Mouse (Mus musculus) kidney, embryonic 16.5 days (tissue): Measurements from ENCODE around the gene Cyp2ab1. TPM values are rescaled to one million over a fixed set of nuclear protein-coding genes. Genes with fewer than 3 reads are reported as not detected.
"Not testable (repeated sequence)": the region's sequence is repeated elsewhere in the genome, so short reads cannot be mapped to it uniquely, and the experiment has no call there.

ENCODE experiments used
- ATAC-seq: fragments of 200-750 bp; cut with Nextera tagmentation; 2 replicates; pipeline ENCODE4 v1.8.0; 2017; ENCODE audit warnings: moderate TSS enrichment; ENCODE audit not compliant: low FRiP score, low TSS enrichment
- H3K27ac ChIP-seq: fragments of 300-500 bp; sonication (generic); 2 replicates; pipeline ENCODE4 v1.5.1; 2014; ENCODE audit warnings: low read length
- H3K27me3 ChIP-seq: fragments of 300-500 bp; sonication (generic); 2 replicates; pipeline ENCODE4 v1.6.1; 2014; ENCODE audit warnings: low read length, control low read depth, mixed read lengths; ENCODE audit not compliant: insufficient read depth
- H3K36me3 ChIP-seq: fragments of 300-500 bp; sonication (generic); 2 replicates; pipeline ENCODE4 v1.6.1; 2014; ENCODE audit warnings: low read length, control low read depth, mixed read lengths; ENCODE audit not compliant: insufficient read depth
- H3K4me1 ChIP-seq: fragments of 300-500 bp; sonication (generic); 2 replicates; pipeline ENCODE4 v1.6.1; 2014; ENCODE audit warnings: low read length, control low read depth, mixed read lengths; ENCODE audit not compliant: insufficient read depth
- H3K4me2 ChIP-seq: fragments of 300-500 bp; sonication (generic); replicated peaks from 2 replicates; pipeline ENCODE4 v1.6.1; 2014; ENCODE audit warnings: low read depth, low read length
- H3K4me3 ChIP-seq: fragments of 300-500 bp; sonication (generic); 2 replicates; pipeline ENCODE4 v1.5.1; 2014; ENCODE audit warnings: mild to moderate bottlenecking, low read length
- H3K9ac ChIP-seq: fragments of 300-500 bp; sonication (generic); replicated peaks from 2 replicates; pipeline ENCODE4 v1.6.1; 2014; ENCODE audit warnings: low read length
- H3K9me3 ChIP-seq: fragments of 300-500 bp; sonication (generic); 2 replicates; pipeline ENCODE4 v1.6.1; 2016; ENCODE audit warnings: low read length, control low read depth
- WGBS: fragments of 180-500 bp; shearing (Covaris S2); extraction: QIAGEN DNeasy Blood & Tissue Kit; methylation state at CpG from one replicate; pipeline ENCODE4 v1.1.7; 2014; 5-methylcytosine and 5-hydroxymethylcytosine counted together
- polyA plus RNA-seq: library from polyadenylated mRNA; unstranded; fragments of >200 nt; fragmentation: Nextera tagmentation; extraction: Ambion mirVana; gene quantifications from 2 replicates; pipeline ENCODE4 v1.2.1, GENCODE M21; 2015

The Cyp2ab1 gene
- not detected in 2 replicates for polyA plus RNA-seq

DNA sequence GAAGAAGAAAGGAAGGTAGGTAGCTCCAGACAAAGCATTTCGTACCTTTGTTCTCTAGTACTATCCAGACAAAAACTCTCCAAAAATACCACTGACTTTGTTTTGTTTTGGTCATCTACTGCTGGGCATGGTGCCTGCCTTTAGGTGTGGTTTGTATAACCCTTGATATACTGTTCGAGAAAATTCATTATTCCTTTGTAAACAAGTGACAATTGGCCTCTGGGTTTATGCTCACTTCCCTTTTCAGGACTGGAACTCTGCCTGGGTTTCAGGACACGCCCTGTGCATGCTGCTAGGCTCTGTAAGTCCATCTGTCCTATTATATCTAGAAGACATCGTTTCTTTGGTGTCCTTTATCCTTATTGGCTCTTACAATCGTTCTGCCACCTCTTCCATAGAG, at the start of gene Cyp2ab1:
Cyp2ab1 (minus strand) TSS at position 119 of the 400 bp plus-strand sequence.
- no peak within 1 kb of the TSS for H3K4me2 ChIP-seq
- no peak for ATAC-seq
- no peak within 1 kb of the TSS for H3K9ac ChIP-seq
- no peaks in the 10 kb centered on the region for H3K4me1 ChIP-seq
- peaks cover 7% of the 10 kb centered on the region; the same call in 1 of the 2 replicates for H3K36me3 ChIP-seq
- no peak within 1 kb of the TSS for H3K27ac ChIP-seq
- H3K4me3 ChIP-seq = no peak within 1 kb of the TSS
- H3K9me3 ChIP-seq = no peaks in the 10 kb centered on the region
- WGBS = 76% methylated on average over 5 of the region's 5 CpGs
- no peaks in the 10 kb centered on the region for H3K27me3 ChIP-seq

DNA sequence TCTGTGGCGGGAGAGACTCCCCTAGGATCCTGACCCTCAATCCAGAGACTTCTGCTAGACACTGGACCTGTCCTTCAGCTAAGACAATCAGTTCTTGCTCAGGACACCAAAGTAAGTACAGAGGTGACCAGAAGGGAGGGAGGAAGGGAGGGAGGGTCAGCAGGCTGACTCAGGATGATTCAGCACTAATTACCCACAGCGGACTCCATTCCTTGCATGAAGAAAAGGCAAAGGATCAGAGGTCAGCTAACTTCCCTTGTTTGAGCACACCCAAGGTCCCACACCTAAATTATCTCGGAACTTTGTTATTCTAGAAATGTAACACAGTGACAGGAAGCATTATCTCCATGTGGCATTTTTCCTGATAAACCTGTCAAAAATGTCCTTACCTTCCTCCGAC, 46.5 kb upstream of the Cyp2ab1 start:
- peaks cover 30% of the 10 kb centered on the region; the same call in 1 of the 2 replicates for H3K36me3 ChIP-seq
- H3K4me1 ChIP-seq = peaks cover 8% of the 10 kb centered on the region
- 55% methylated on average over 4 of the region's 4 CpGs for WGBS
- H3K4me3 ChIP-seq = no peak overlapping the region
- H3K27ac ChIP-seq = no peak overlapping the region
- H3K9me3 ChIP-seq = no peaks in the 10 kb centered on the region
- H3K9ac ChIP-seq = no peak overlapping the region
- no peak for ATAC-seq
- no peak overlapping the region for H3K4me2 ChIP-seq
- H3K27me3 ChIP-seq = no peaks in the 10 kb centered on the region

DNA sequence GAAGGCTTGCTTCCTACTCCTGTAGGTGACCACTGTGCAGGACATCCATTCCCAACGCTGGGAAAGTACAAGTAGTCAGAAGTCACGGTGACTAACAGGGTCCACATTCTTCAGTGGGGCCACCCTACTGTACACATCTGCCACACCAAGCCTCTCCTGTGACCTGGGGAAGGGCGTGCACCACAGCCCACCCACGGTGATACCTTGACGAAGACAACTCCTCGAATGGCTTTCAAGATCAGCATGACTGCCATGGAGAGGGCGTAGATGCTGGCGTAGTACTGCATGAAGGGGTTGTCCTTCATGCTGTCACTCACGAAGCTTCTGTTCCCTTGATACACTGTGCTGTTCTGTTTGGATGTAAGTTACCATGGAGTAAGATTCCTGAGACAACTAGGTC, 43.0 kb upstream of the Cyp2ab1 start:
- Histone ChIP-seq H3K4me1 (no peaks in the 10 kb centered on the region), H3K4me3 (no peak overlapping the region), H3K27me3 (no peaks in the 10 kb centered on the region), H3K9me3 (no peaks in the 10 kb centered on the region), H3K4me2 (no peak overlapping the region), H3K36me3 (peaks cover 44% of the 10 kb centered on the region), H3K9ac (no peak overlapping the region), H3K27ac (no peak overlapping the region)
- WGBS = 91% methylated on average over 9 of the region's 9 CpGs
- no peak for ATAC-seq

DNA sequence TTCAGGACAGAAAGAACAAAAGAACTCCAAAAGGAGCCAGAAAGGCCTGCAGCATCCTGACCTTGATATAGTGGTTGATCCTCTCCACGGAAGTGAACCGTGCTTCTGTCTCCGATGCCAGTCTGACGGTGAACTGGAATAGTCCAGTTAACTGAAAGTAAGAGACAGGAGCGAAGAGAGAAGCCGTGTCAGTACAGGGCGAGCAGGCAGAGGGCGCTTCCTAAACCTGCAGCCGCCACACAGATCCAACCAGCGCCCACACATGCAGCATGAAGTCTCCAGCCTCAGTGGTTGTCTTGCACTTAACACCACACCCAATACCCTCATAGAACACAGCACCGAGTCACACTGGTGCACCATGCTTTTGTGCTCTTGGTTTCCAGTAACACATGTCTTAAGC, 36.9 kb upstream of the Cyp2ab1 start:
- Histone ChIP-seq H3K4me1 (no peaks in the 10 kb centered on the region), H3K4me3 (no peak overlapping the region), H3K4me2 (no peak overlapping the region), H3K9me3 (no peaks in the 10 kb centered on the region), H3K27ac (no peak overlapping the region), H3K27me3 (no peaks in the 10 kb centered on the region), H3K9ac (no peak overlapping the region), H3K36me3 (peaks cover 50% of the 10 kb centered on the region)
- no peak for ATAC-seq
- WGBS = 93% methylated on average over 11 of the region's 11 CpGs

DNA sequence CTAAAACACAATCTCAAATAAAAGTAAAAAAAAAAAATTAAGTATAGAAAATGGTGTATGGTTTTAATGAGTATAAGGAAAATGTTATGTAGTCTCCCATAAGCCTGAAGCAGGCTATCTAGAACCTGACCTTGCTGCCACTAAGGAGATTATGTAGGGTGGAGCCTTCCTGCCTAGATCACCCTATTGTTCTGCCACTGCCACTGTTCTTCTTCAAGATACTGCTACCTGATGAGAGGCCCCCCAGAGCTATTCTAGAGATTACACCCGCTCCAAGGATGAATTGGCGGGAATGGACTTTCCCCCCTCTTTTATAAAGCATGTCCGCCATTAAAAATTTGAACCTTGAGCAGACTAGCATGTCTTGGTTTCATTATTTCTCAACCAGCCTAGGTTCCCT, 36.3 kb upstream of the Cyp2ab1 start:
- H3K9ac ChIP-seq, H3K27me3 ChIP-seq, H3K9me3 ChIP-seq, H3K4me1 ChIP-seq, H3K4me3 ChIP-seq, ATAC-seq, H3K4me2 ChIP-seq, H3K27ac ChIP-seq: not testable (repeated sequence)
- peaks cover 50% of the 10 kb centered on the region for H3K36me3 ChIP-seq
- 94% methylated on average over 3 of the region's 3 CpGs for WGBS

DNA sequence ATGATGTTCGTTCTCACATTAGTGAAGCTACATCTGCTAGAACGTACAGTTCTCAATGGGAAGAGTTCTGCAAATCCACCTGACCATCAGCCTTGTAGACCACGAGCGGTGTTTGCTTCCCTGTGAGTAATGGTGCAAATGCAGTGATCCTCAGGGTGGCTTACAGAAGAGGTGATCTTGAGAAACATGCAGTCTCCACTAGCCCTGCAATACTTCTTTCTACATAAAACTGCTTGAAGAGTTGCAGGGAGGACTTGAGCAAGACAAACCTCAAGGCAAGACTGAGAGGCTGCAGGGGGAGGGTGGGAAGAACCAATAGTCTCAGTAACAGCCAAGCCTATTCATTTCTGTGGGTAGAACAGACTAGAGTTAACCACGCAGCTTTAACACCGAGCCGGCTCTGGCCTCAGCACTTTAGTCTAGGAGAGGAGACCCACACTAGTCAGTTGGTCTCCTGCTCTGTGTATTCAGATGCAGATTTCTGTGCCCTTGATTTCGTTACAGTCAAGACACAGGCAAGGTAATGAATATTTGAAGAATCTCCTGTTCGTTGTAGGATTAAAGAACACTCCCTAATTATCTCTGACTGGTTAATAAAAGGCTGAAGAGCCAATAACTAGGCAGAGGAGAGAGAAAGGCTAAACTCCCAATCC, 34.6 kb upstream of the Cyp2ab1 start:
- H3K27me3 ChIP-seq = no peaks in the 10 kb centered on the region
- H3K4me1 ChIP-seq = no peaks in the 10 kb centered on the region
- no peak overlapping the region for H3K4me3 ChIP-seq
- no peak overlapping the region for H3K9ac ChIP-seq
- no peak overlapping the region for H3K27ac ChIP-seq
- peaks cover 42% of the 10 kb centered on the region for H3K36me3 ChIP-seq
- no peak for ATAC-seq
- 84% methylated on average over 9 of the region's 9 CpGs for WGBS
- no peak overlapping the region for H3K4me2 ChIP-seq
- no peaks in the 10 kb centered on the region for H3K9me3 ChIP-seq

GRCm38 (mm10) chr16:20357837-20358236, 32.6 kb upstream of the Cyp2ab1 start:
- Histone ChIP-seq H3K27me3 (no peaks in the 10 kb centered on the region), H3K4me2 (no peak overlapping the region), H3K27ac (no peak overlapping the region), H3K36me3 (peaks cover 25% of the 10 kb centered on the region), H3K4me1 (no peaks in the 10 kb centered on the region), H3K9me3 (no peaks in the 10 kb centered on the region), H3K4me3 (no peak overlapping the region), H3K9ac (no peak overlapping the region)
- ATAC-seq = no peak
- WGBS = 90% methylated on average over 5 of the region's 5 CpGs

GRCm38 (mm10) chr16:20354762-20355161, 29.6 kb upstream of the Cyp2ab1 start:
- Histone ChIP-seq H3K27ac (no peak overlapping the region), H3K4me1 (no peaks in the 10 kb centered on the region), H3K4me2 (no peak overlapping the region), H3K9me3 (no peaks in the 10 kb centered on the region), H3K36me3 (peaks cover 26% of the 10 kb centered on the region), H3K9ac (no peak overlapping the region), H3K4me3 (no peak overlapping the region), H3K27me3 (no peaks in the 10 kb centered on the region)
- no peak for ATAC-seq
- 88% methylated on average over 2 of the region's 2 CpGs for WGBS

DNA sequence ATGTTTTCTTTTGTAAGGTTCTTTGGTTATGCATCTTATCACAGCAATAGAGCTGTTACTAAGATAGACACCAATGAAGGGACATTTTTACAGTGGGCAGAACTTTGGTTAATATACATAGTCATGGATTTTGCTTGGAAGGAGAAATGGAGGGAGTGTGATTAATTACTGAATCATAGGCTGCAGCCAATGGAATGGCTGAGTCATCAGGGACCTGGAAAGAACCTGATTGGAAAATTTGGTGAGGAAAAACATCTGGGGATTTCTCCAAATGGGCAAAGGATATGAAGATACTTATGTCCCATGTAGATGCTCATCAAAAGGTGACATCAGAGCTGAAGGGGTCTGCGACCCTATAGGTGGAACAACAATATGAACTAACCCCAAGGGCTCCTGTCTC, 28.8 kb upstream of the Cyp2ab1 start:
- no peak overlapping the region for H3K9ac ChIP-seq
- no peaks in the 10 kb centered on the region for H3K4me1 ChIP-seq
- H3K4me2 ChIP-seq = no peak overlapping the region
- no peak overlapping the region for H3K27ac ChIP-seq
- H3K9me3 ChIP-seq = no peaks in the 10 kb centered on the region
- H3K36me3 ChIP-seq = peaks cover 18% of the 10 kb centered on the region
- no peaks in the 10 kb centered on the region for H3K27me3 ChIP-seq
- no peak for ATAC-seq
- no peak overlapping the region for H3K4me3 ChIP-seq
- 100% methylated on average over 1 of the region's 1 CpGs for WGBS

DNA sequence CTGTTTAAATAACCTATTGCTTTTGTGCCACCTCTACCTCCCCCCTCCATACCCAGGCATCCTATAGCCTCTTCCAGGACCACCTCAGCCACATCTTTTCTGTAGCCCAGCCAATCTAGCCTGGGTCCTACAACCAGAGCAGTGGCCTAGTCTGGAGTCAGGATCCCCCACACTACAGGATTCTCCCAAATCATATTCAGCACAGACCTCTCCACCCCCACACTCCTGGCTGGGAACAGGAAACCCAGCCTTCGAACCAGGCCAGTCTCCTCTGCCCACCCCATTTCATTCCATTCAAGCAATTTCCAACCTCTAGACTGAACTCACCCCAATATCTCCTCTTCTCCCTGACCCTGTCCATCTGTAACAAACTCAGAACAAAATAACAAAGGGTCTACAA, 20.3 kb upstream of the Cyp2ab1 start:
- Histone ChIP-seq H3K27me3 (no peaks in the 10 kb centered on the region), H3K4me2 (no peak overlapping the region), H3K4me1 (no peaks in the 10 kb centered on the region), H3K27ac (no peak overlapping the region), H3K9me3 (no peaks in the 10 kb centered on the region), H3K9ac (no peak overlapping the region), H3K36me3 (peaks cover 4% of the 10 kb centered on the region; the same call in 1 of the 2 replicates), H3K4me3 (no peak overlapping the region)
- ATAC-seq = no peak
- 71% methylated on average over 1 of the region's 1 CpGs for whole genome bisulfite sequencing
